ENCODE assay signal across 8 mouse cellular contexts in the genomic region with DNA sequence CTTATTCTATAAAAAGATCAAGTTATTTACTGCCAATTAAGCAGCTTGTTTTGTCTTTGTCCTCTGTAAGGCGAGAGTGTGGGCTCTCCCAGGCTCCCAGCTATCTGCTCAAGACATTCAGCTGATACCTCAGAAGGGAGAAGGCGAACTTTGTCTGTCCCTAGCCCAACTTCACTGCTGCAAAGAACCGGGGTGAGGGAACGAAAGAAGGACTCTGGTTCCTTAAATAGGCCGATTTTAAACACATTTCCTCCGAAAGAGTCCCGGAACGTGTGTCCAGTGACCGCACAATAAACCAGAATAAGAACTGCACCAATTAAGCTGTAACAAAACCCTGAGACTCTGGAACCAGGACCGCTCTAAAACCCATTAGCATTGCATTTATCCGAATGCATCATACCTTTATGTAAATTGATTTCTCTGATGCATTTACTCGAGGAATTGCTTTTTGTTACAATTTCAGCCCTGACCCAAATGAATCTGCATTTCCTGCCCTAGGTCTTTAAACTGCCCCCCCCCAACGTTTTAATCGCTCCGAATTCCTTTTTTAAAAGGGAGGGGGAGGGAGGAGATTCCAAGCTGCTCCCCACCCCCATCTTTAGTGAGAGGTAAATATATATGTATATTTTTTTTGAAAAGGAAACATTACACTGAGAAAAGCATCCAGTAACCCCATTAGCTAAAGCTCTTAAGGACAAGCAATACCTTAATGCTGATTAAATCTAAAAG. TPM values are rescaled to one million over a fixed set of nuclear protein-coding genes. Genes with fewer than 3 reads are reported as not detected.
A peak's percentile ranks its signal among the peaks of the same experiment; 100 is the strongest.
DNase-seq lines count a peak whose midpoint lies in the region; ATAC-seq and TF ChIP-seq lines count a peak whose summit lies in the region.

No protein-coding gene starts in this region.

- peak overlapping the region; percentile 28 for H3K27ac ChIP-seq in bone marrow macrophage, adult 2 months (ENCODE audit: insufficient read depth, low read depth, low read length)
- H3K27ac ChIP-seq in heart, embryonic 13.5 days (replicated peaks), result peak overlapping the region; percentile 99
- H3K27ac ChIP-seq in limb, embryonic 10.5 days, result peak overlapping the region; percentile 98
- H3K27ac ChIP-seq in midbrain, postnatal 0 days (ENCODE audit: low read depth, low read length), result peak overlapping the region; percentile 57

- 0% methylated on average over 15 of the region's 15 CpGs for WGBS in heart, embryonic 13.5 days
- 0% methylated on average over 15 of the region's 15 CpGs for WGBS in limb, embryonic 10.5 days
- WGBS in midbrain, postnatal 0 days, result 1% methylated on average over 15 of the region's 15 CpGs

- ATAC-seq in heart, embryonic 13.5 days (ENCODE audit: extremely low read depth, insufficient number of reproducible peaks, low FRiP score, low TSS enrichment), result no peak
- no peak for ATAC-seq in midbrain, postnatal 0 days (ENCODE audit: low FRiP score)

- peaks cover 19% of the 10 kb centered on the region for H3K4me1 ChIP-seq in bone marrow macrophage, adult 2 months (ENCODE audit: control insufficient read depth, insufficient read depth, low read length)
- peaks cover 36% of the 10 kb centered on the region for H3K4me1 ChIP-seq in heart, embryonic 13.5 days
- peaks cover 47% of the 10 kb centered on the region for H3K4me1 ChIP-seq in limb, embryonic 10.5 days
- peaks cover 6% of the 10 kb centered on the region; the same call in 1 of the 2 replicates for H3K4me1 ChIP-seq in midbrain, postnatal 0 days (ENCODE audit: insufficient read depth, low read length)

- H3K4me3 ChIP-seq in bone marrow macrophage, adult 2 months (ENCODE audit: insufficient read depth, low read length), result peak overlapping the region; percentile 99
- peak overlapping the region; percentile 94 for H3K4me3 ChIP-seq in heart, embryonic 13.5 days
- H3K4me3 ChIP-seq in limb, embryonic 10.5 days, result peak overlapping the region; percentile 91
- peak overlapping the region; percentile 80 for H3K4me3 ChIP-seq in midbrain, postnatal 0 days (ENCODE audit: low read depth, low read length)

- TF ChIP-seq POLR2A in bone marrow macrophage, adult 2 months (IDR thresholded peaks at IDR 0.05; ENCODE audit: borderline replicate concordance, low read depth, low read length), result no peak

- peak overlapping the region; percentile 99 for H3K9ac ChIP-seq in heart, embryonic 13.5 days
- peak overlapping the region; percentile 87 for H3K9ac ChIP-seq in midbrain, postnatal 0 days (replicated peaks; ENCODE audit: low read length, poor library complexity, severe bottlenecking)

- H3K36me3 ChIP-seq in heart, embryonic 13.5 days, result peaks cover 18% of the 10 kb centered on the region
- H3K36me3 ChIP-seq in limb, embryonic 10.5 days, result peaks cover 27% of the 10 kb centered on the region
- no peaks in the 10 kb centered on the region for H3K36me3 ChIP-seq in midbrain, postnatal 0 days (ENCODE audit: insufficient read depth, low read length)

- peak; percentile 52 for DNase-seq in kidney, adult 18-20 months
- DNase-seq in kidney, adult 11 months, result no peak
- peak; percentile 58 for DNase-seq in limb, embryonic 10.5 days (ENCODE audit: low spot score)
- no peak for DNase-seq in midbrain, postnatal 0 days (ENCODE audit: low spot score)
- no peak for DNase-seq in layer of hippocampus, adult 9-11 months
- no peak for DNase-seq in frontal cortex, postnatal 14 days (ENCODE audit: low spot score in 2 of 2)

- H3K9me3 ChIP-seq in heart, embryonic 13.5 days, result no peaks in the 10 kb centered on the region
- no peaks in the 10 kb centered on the region for H3K9me3 ChIP-seq in limb, embryonic 10.5 days (replicated peaks)
- no peaks in the 10 kb centered on the region for H3K9me3 ChIP-seq in midbrain, postnatal 0 days (ENCODE audit: low read length)

- TF ChIP-seq CTCF in bone marrow macrophage, adult 2 months (IDR thresholded peaks at IDR 0.05; ENCODE audit: low read depth, low read length), result no peak
- no peak for TF ChIP-seq CTCF in midbrain, postnatal 0 days (IDR thresholded peaks at IDR 0.05)

- peak overlapping the region; percentile 97 for H3K4me2 ChIP-seq in heart, embryonic 13.5 days
- peak overlapping the region; percentile 97 for H3K4me2 ChIP-seq in midbrain, postnatal 0 days (ENCODE audit: low read depth, low read length, poor library complexity, severe bottlenecking)

- no peaks in the 10 kb centered on the region for H3K27me3 ChIP-seq in heart, embryonic 13.5 days (replicated peaks)
- no peaks in the 10 kb centered on the region for H3K27me3 ChIP-seq in limb, embryonic 10.5 days (ENCODE audit: low read depth, poor library complexity, severe bottlenecking)
- H3K27me3 ChIP-seq in midbrain, postnatal 0 days (ENCODE audit: insufficient read depth, low read length), result no peaks in the 10 kb centered on the region

RNA-seq across cellular contexts. Expression of a gene that starts 1.6 kb away (rescaled TPM):
- polyA plus RNA-seq in bone marrow macrophage, adult 2 months (2012; ENCODE audit: insufficient read depth, insufficient read length, missing spikeins), result 67.1 and 69.6 TPM in 2 replicates
- polyA plus RNA-seq in heart, embryonic 13.5 days (2015; fragmentation: Nextera tagmentation; extraction: Ambion mirVana), result 37.4 and 47.1 TPM in 2 replicates
- 45.9 and 56.6 TPM in 2 replicates for polyA plus RNA-seq in limb, embryonic 10.5 days (2016; fragmentation: Nextera tagmentation; extraction: Ambion mirVana)
- 113 and 139 TPM in 2 replicates for total RNA-seq in midbrain, postnatal 0 days (2014; rRNA removed)
- 75.2 and 77.9 TPM in 2 replicates for polyA plus RNA-seq in midbrain, postnatal 0 days (2015; fragmentation: Nextera tagmentation; extraction: Ambion mirVana)

Comparison
In these comparisons a context has a peak if more than half of its experiments do, and no peak if none do; other contexts are left out.
1. DNase-seq: peak in kidney, adult 18-20 months (single experiment) and limb, embryonic 10.5 days (single experiment); none in kidney, adult 11 months (single experiment), midbrain, postnatal 0 days (single experiment), layer of hippocampus, adult 9-11 months (single experiment) and frontal cortex, postnatal 14 days (0 of 2).
2. H3K27ac ChIP-seq: peak in every context shown above with its lines; median percentile 99 in heart, embryonic 13.5 days; 98 in limb, embryonic 10.5 days; 57 in midbrain, postnatal 0 days; 28 in bone marrow macrophage, adult 2 months.
3. Peak in every context shown above with its lines, with median percentiles within 50 percentile points of each other: H3K4me3 ChIP-seq.